In the genomic region with DNA sequence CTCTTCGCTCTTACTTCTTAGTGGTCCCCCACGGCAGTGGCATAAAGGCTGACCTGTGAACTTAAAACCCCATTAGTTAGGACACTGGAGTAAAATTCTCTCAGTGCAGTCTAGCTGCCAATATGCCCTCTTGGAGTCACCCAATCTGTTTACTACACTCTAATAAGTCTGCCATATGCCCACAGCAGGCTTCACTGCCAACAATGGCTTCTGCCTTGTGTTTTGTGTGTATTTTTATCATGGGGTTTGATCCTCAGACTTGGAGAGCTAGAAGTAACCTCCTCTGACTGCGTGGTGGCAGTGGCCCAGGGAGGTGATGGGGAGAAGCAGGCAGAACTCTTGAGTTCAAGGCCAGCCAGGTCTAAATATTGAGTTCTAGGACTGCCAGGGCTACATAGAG, we compare ENCODE assay signal across 20 mouse cellular contexts. TPM values are rescaled to one million over a fixed set of nuclear protein-coding genes. Genes with fewer than 3 reads are reported as not detected.
DNase-seq lines count a peak whose midpoint lies in the region; ATAC-seq lines count a peak whose summit lies in the region.
"Had no signal": no experiment of that assay in that cellular context is flagged by ENCODE, and none has a peak within 500 bp of the region (broad histone marks: within the 10 kb centered on the region; RNA-seq: fewer than 3 reads in every experiment).

No protein-coding gene starts in this region.

- ATAC-seq in cerebellum, adult (ENCODE audit: insufficient number of reproducible peaks, low FRiP score, low TSS enrichment) = no peak
- ATAC-seq: forebrain, embryonic 16.5 days; midbrain, embryonic 15.5 days had no signal

- peak; percentile 48 for DNase-seq in cerebellum, adult 11-12 months
- peak; percentile 19 for DNase-seq in cerebellum, adult 8-10 months
- peak; percentile 16 for DNase-seq in cerebellum, postnatal 36 days
- DNase-seq in layer of hippocampus, adult 9-11 months = peak; percentile 60
- DNase-seq in thymus, postnatal 36 days = no peak
- DNase-seq in gastrocnemius, adult 18-20 months (ENCODE audit: low spot score) = no peak
- DNase-seq: adrenal gland, postnatal 10 days; gastrocnemius, postnatal 14 days; heart, adult 18-20 months; heart, postnatal 14 days; kidney, adult 11 months; kidney, postnatal 4 days; left cerebral cortex, postnatal 4 days; lung, postnatal 4 days; retina, postnatal 1 day; thymus, postnatal 25 days had no signal

RNA-seq across cellular contexts. Expression of a gene that starts 4.8 kb away (rescaled TPM):
- total RNA-seq in gastrocnemius, adult 18-20 months (2021) = 10 to 100 TPM; 39.7 to 40.2 TPM

RNA-seq across cellular contexts. Expression of a gene that starts 20.4 kb away (rescaled TPM):
- total RNA-seq in gastrocnemius, adult 18-20 months (2021) = 1 to 10 TPM; 1.6 to 1.7 TPM

RNA-seq across cellular contexts. Expression of a gene that starts 50.1 kb away (rescaled TPM):
- 1 to 10 TPM; 2.7 to 3.6 TPM for total RNA-seq in gastrocnemius, adult 18-20 months (2021)
- total RNA-seq: common myeloid progenitor, adult 5-6 weeks had no signal

Comparison
In these comparisons a context has a peak if more than half of its experiments do, and no peak if none do; other contexts are left out.
1. DNase-seq: peak in cerebellum, adult 11-12 months (single experiment), cerebellum, adult 8-10 months (single experiment), cerebellum, postnatal 36 days (2 of 2) and layer of hippocampus, adult 9-11 months (single experiment); none in thymus, postnatal 36 days (0 of 2) and gastrocnemius, adult 18-20 months (single experiment).